Mouse (Mus musculus) CH12.LX (cell line): Measurements from ENCODE around the gene Etv6. TPM values are rescaled to one million over a fixed set of nuclear protein-coding genes. Genes with fewer than 3 reads are reported as not detected.

ENCODE experiments used
- DNase-seq: peaks from one replicate; pipeline ENCODE4 v3.0.0-alpha.2; 2013; ENCODE audit errors: extremely low read depth
- H3K27ac ChIP-seq: 2 replicates; pipeline ENCODE4 v1.5.1; 2012; ENCODE audit warnings: low read depth, mild to moderate bottlenecking, control low read depth, moderate library complexity; ENCODE audit not compliant: insufficient read depth
- H3K27me3 ChIP-seq: replicated peaks from 2 replicates; pipeline ENCODE3; 2012; ENCODE audit warnings: inconsistent platforms
- H3K36me3 ChIP-seq, 2 experiments: replicated peaks in 1 of 2; 2 replicates each; pipeline versions ENCODE3 to v1.6.1; 2012; ENCODE audit warnings: inconsistent platforms in 1 of 2, low read length in 1 of 2, mild to moderate bottlenecking in 1 of 2, mixed read lengths in 1 of 2, moderate library complexity in 1 of 2; ENCODE audit not compliant: control insufficient read depth in 1 of 2, insufficient read depth in 1 of 2
- H3K4me1 ChIP-seq, 2 experiments: 2 replicates each; pipeline ENCODE4 v1.6.1; 2012; ENCODE audit warnings: inconsistent platforms in 1 of 2, moderate library complexity in 1 of 2; ENCODE audit not compliant: insufficient read depth in 2 of 2, control insufficient read depth in 1 of 2
- H3K4me2 ChIP-seq: 2 replicates; pipeline ENCODE4 v1.6.1; 2012; ENCODE audit warnings: low read depth, mild to moderate bottlenecking, control low read depth; ENCODE audit not compliant: poor library complexity, insufficient read depth, severe bottlenecking
- H3K4me3 ChIP-seq, 3 experiments: fragments of 150-350 bp in 1 of 3; sonication (generic) in 1 of 3; replicated peaks in 1 of 3; 2 replicates each; pipeline versions ENCODE3 to v1.5.1; 2011 to 2012; ENCODE audit warnings: low read depth in 2 of 3, low read length in 2 of 3, mild to moderate bottlenecking in 2 of 3, moderate library complexity in 2 of 3, control low read depth in 1 of 3, improper control_type of control experiment in 1 of 3, inconsistent platforms in 1 of 3, mixed read lengths in 1 of 3; ENCODE audit not compliant: poor library complexity in 1 of 3
- H3K79me2 ChIP-seq: replicated peaks from 2 replicates; pipeline ENCODE4 v1.6.1; 2012; ENCODE audit warnings: mild to moderate bottlenecking, moderate library complexity; ENCODE audit not compliant: control insufficient read depth, poor library complexity, insufficient read depth, severe bottlenecking; ENCODE audit errors: extremely low read depth
- H3K9ac ChIP-seq: 2 replicates; pipeline ENCODE4 v1.6.1; 2012; ENCODE audit warnings: low read depth, mild to moderate bottlenecking, control low read depth, moderate library complexity; ENCODE audit not compliant: insufficient read depth
- H3K9me3 ChIP-seq: replicated peaks from 2 replicates; pipeline ENCODE3; 2012; ENCODE audit warnings: low read length, inconsistent platforms, mixed read lengths
- BHLHE40 ChIP-seq: IDR thresholded peaks from 2 replicates; pipeline ENCODE4 v1.6.1; 2011; ENCODE audit warnings: mild to moderate bottlenecking, low read depth, low read length, improper control_type of control experiment
- CHD1 ChIP-seq: IDR thresholded peaks from 2 replicates; pipeline ENCODE4 v1.6.1; 2012; ENCODE audit warnings: low read depth, low read length, improper control_type of control experiment, inconsistent platforms
- CHD2 ChIP-seq: IDR thresholded peaks from 2 replicates; pipeline ENCODE4 v1.6.1; 2011; ENCODE audit warnings: low read length, improper control_type of control experiment
- E2F4 ChIP-seq: IDR thresholded peaks from 2 replicates; pipeline ENCODE4 v1.6.1; 2011; ENCODE audit warnings: low read depth, low read length, improper control_type of control experiment; ENCODE audit not compliant: insufficient replicate concordance
- ELF1 ChIP-seq: IDR thresholded peaks from 2 replicates; pipeline ENCODE4 v1.6.1; 2014; ENCODE audit warnings: low read depth, mild to moderate bottlenecking, inconsistent platforms, low read length, improper control_type of control experiment
- IRF4 ChIP-seq: IDR thresholded peaks from 2 replicates; pipeline ENCODE4 v1.6.1; 2014; ENCODE audit warnings: low read depth, mild to moderate bottlenecking, inconsistent platforms, low read length, improper control_type of control experiment
- JUND ChIP-seq: conservative IDR thresholded peaks from 2 replicates; pipeline ENCODE4 v1.6.1; 2011; ENCODE audit warnings: low read depth, low read length, improper control_type of control experiment
- KAT2A ChIP-seq: IDR thresholded peaks from 2 replicates; pipeline ENCODE4 v1.6.1; 2012; ENCODE audit warnings: low read length, improper control_type of control experiment, inconsistent platforms; ENCODE audit not compliant: insufficient replicate concordance
- MAX ChIP-seq: IDR thresholded peaks from 2 replicates; pipeline ENCODE4 v1.6.1; 2011; ENCODE audit warnings: low read length, improper control_type of control experiment
- MAZ ChIP-seq: IDR thresholded peaks from 2 replicates; pipeline ENCODE4 v1.6.1; 2012; ENCODE audit warnings: low read depth, mild to moderate bottlenecking, inconsistent platforms, low read length, improper control_type of control experiment, moderate library complexity
- MEF2A ChIP-seq: IDR thresholded peaks from 2 replicates; pipeline ENCODE4 v1.6.1; 2014; ENCODE audit warnings: low read depth, mild to moderate bottlenecking, inconsistent platforms, low read length, improper control_type of control experiment, borderline replicate concordance
- MXI1 ChIP-seq: IDR thresholded peaks from 2 replicates; pipeline ENCODE4 v1.6.1; 2011; ENCODE audit warnings: mild to moderate bottlenecking, low read depth, low read length, improper control_type of control experiment
- RAD21 ChIP-seq: IDR thresholded peaks from 2 replicates; pipeline ENCODE4 v1.6.1; 2011; ENCODE audit warnings: low read depth, mild to moderate bottlenecking, low read length, improper control_type of control experiment, moderate library complexity
- SIN3A ChIP-seq: IDR thresholded peaks from 2 replicates; pipeline ENCODE4 v1.6.1; 2012; ENCODE audit warnings: low read length, improper control_type of control experiment, inconsistent platforms
- TBP ChIP-seq: conservative IDR thresholded peaks from 2 replicates; pipeline ENCODE4 v1.6.1; 2011; ENCODE audit warnings: low read depth, low read length, improper control_type of control experiment
- TCF12 ChIP-seq: IDR thresholded peaks from 2 replicates; pipeline ENCODE4 v1.6.1; 2014; ENCODE audit warnings: low read depth, mild to moderate bottlenecking, inconsistent platforms, low read length, improper control_type of control experiment
- ZC3H11A ChIP-seq: IDR thresholded peaks from 2 replicates; pipeline ENCODE4 v1.6.1; 2012; ENCODE audit warnings: low read depth, mild to moderate bottlenecking, inconsistent platforms, low read length, improper control_type of control experiment
- ZKSCAN1 ChIP-seq: IDR thresholded peaks from 2 replicates; pipeline ENCODE4 v1.6.1; 2012; ENCODE audit warnings: low read depth, inconsistent platforms, low read length, improper control_type of control experiment, borderline replicate concordance
- ZMIZ1 ChIP-seq: IDR thresholded peaks from 2 replicates; pipeline ENCODE4 v1.6.1; 2012; ENCODE audit warnings: low read depth, mild to moderate bottlenecking, inconsistent platforms, low read length, improper control_type of control experiment
- ZNF384 ChIP-seq: IDR thresholded peaks from 2 replicates; pipeline ENCODE4 v1.6.1; 2012; ENCODE audit warnings: low read depth, low read length, improper control_type of control experiment, inconsistent platforms
- dilution Hi-C: fragments of 300-500 bp; cut with MboI; formaldehyde crosslinking; loops from 2 replicates; pipeline ENCODE4 v1.14.3; 2020; ENCODE audit warnings: low sequenced_read_pairs; ENCODE audit not compliant: extremely low pct_unique_long_range_greater_than_20kb, extremely low pct_ligation_motif_present
- in situ Hi-C: fragments of 300-500 bp; cut with MboI; formaldehyde crosslinking; loops from 3 replicates; pipeline ENCODE4 v1.14.3; 2019; ENCODE audit warnings: low sequenced_read_pairs, low pct_ligation_motif_present, low pct_unique_long_range_greater_than_20kb, mixed read lengths
- polyA plus RNA-seq: library from polyadenylated mRNA; unstranded; fragments of >175 nt; gene quantifications from 2 replicates; pipeline ENCODE4 v1.2.1, GENCODE M21; 2012; ENCODE audit warnings: low read depth; ENCODE audit not compliant: insufficient read length
- total RNA-seq, 2 experiments: library from RNA; depleted of rRNA; stranded (reverse); fragments of 300-350 nt in 1 of 2; fragments of >200 nt in 1 of 2; gene quantifications; 2 replicates each; pipeline ENCODE4 v1.2.3; 2012 to 2014

Gene Etv6
- total and polyA plus RNA-seq, 3 experiments: 7.6 to 29.5 (median 10.1) TPM

DNA sequence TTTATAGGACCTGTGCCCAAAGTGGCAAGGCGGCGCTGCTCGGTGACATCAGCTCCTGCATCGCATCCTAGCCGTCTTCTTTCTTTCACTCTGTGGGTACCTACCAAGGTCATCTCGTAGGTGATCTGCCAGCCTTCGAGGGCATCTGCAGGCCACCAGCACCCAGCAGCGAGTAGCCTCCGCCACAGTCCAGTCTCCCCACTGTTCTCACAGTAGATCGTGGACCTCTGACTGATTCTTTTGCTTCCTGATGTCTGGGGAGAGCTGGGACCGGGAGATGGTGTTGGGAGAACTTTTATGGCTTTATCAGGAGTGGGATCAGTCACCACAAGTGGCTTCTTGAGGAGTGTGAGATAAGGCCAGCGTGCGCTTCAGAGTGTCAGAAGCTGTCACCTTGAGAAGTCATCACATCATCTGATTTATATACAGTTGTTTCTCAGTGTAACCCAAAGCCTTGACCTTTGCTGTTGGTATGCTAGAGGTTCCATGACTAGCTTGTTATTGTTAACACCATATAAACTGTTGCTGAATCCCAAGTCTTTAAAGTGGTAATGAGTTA, 82.0 kb downstream of the Etv6 start:
- H3K79me2 ChIP-seq: no peaks in the 10 kb centered on the region; the same call in 1 of the 2 replicates
- H3K36me3 ChIP-seq: peaks cover 0 to 33% of the 10 kb centered on the region in 2 experiments
- DNase-seq: no peak
- dilution Hi-C loops: no loop called here
- H3K4me2 ChIP-seq: peak overlapping the region; percentile 18
- no peaks in the 10 kb centered on the region for H3K9me3 ChIP-seq
- H3K27ac ChIP-seq: peak overlapping the region; percentile 12; the same call in 1 of the 2 replicates
- peaks cover 39 to 96% of the 10 kb centered on the region in 2 experiments for H3K4me1 ChIP-seq
- no peak overlapping the region for H3K9ac ChIP-seq
- H3K27me3 ChIP-seq: no peaks in the 10 kb centered on the region
- TF ChIP-seq CHD1 (peak; percentile 68; the same call in 1 of the 2 replicates), KAT2A (no peak)
- TF ChIP-seq, all 38 proteins: peak for 1
- in situ Hi-C loops: no loop called here
- H3K4me3 ChIP-seq: no peak overlapping the region

DNA sequence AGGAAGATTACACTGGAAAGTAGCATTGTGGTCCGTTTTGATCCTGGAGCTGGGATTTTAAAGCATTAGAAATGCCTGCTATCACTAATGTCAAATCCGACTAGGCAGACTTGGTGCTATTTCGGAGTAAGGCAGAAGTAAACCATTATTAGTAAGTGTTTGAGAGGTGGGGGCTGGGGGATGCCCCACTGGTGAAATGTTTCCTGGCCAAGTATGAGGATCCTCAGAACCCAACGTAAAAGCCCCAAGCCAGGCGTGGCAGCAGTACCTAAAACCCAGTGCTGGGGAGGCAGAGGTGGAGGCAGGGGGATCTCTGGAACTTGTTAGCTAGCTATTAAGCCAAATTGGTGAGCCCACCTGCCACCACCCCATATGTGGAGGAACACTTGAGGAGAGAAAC, 83.0 kb downstream of the Etv6 start:
- no peaks in the 10 kb centered on the region for H3K27me3 ChIP-seq
- in situ Hi-C loops (no loop called here), dilution Hi-C loops (no loop called here)
- peaks cover 39 to 93% of the 10 kb centered on the region in 2 experiments for H3K4me1 ChIP-seq
- no peak overlapping the region; the same call in 1 of the 2 replicates for H3K4me2 ChIP-seq
- no peaks in the 10 kb centered on the region; the same call in 1 of the 2 replicates for H3K79me2 ChIP-seq
- peak overlapping the region; percentile 23; the same call in 1 of the 2 replicates for H3K27ac ChIP-seq
- H3K36me3 ChIP-seq: peaks cover 0 to 26% of the 10 kb centered on the region in 2 experiments
- no peak overlapping the region for H3K9ac ChIP-seq
- TF ChIP-seq MAZ: peak; percentile 77
- TF ChIP-seq MEF2A: peak; percentile 43; the same call in 1 of the 2 replicates
- TF ChIP-seq IRF4: peak; percentile 25; the same call in 1 of the 2 replicates
- no peak for TF ChIP-seq ZNF384
- no peak for TF ChIP-seq TCF12
- TF ChIP-seq CHD2: 0 out of 2 replicates have a peak, but pooled peaks have one; percentile 29
- no peak for TF ChIP-seq SIN3A
- H3K4me3 ChIP-seq: no peak overlapping the region
- DNase-seq: peak; percentile 53
- no peaks in the 10 kb centered on the region for H3K9me3 ChIP-seq

DNA sequence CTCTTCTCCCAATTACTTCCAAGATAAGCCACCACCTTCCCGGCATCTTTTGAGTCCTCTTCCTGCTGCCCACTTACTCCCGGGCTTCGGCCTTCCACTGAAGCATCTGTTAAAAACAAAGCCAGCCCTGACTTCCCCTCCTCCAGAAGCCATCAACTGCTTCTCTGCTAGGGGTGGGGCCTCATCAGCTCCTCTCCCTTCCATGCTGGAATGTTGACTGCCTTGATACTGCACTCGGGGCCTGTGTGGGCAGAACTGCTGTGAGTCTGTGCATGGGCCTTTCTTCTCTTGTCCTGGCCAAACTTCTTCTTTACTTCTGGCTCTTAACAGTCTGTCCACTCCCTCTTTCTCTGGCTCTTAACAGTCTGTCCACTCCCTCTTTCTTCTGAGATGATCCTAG, 83.6 kb downstream of the Etv6 start:
- no peak overlapping the region for H3K4me3 ChIP-seq
- no peaks in the 10 kb centered on the region for H3K9me3 ChIP-seq
- H3K4me1 ChIP-seq: peaks cover 39 to 93% of the 10 kb centered on the region in 2 experiments
- H3K36me3 ChIP-seq: peaks cover 0 to 30% of the 10 kb centered on the region in 2 experiments
- H3K79me2 ChIP-seq: no peaks in the 10 kb centered on the region; the same call in 1 of the 2 replicates
- no peaks in the 10 kb centered on the region for H3K27me3 ChIP-seq
- TF ChIP-seq TBP (no peak), CHD2 (no peak), BHLHE40 (no peak), MXI1 (no peak), ZC3H11A (no peak), ZNF384 (no peak), E2F4 (no peak), IRF4 (no peak), JUND (no peak), CHD1 (no peak), MAZ (no peak), MAX (no peak), ZMIZ1 (no peak), ZKSCAN1 (no peak), ELF1 (no peak), RAD21 (no peak)
- peak overlapping the region; percentile 34 for H3K27ac ChIP-seq
- in situ Hi-C loops (no loop called here), dilution Hi-C loops (no loop called here)
- peak overlapping the region; percentile 19; the same call in 1 of the 2 replicates for H3K4me2 ChIP-seq
- H3K9ac ChIP-seq: no peak overlapping the region
- DNase-seq: no peak
